Comparison of ENCODE assay signal across 8 mouse cellular contexts in genomic region chr13:47193326-47194153, GRCm38 (mm10).
DNase-seq lines count a peak whose midpoint lies in the region; ATAC-seq and TF ChIP-seq lines count a peak whose summit lies in the region.

No protein-coding gene starts in this region.

- TF ChIP-seq CTCF in lung, postnatal 0 days (IDR thresholded peaks at IDR 0.05) = 0 out of 2 replicates have a peak, but pooled peaks have one; percentile 7

- H3K27me3 ChIP-seq in hindbrain, embryonic 11.5 days (ENCODE audit: control insufficient read depth, insufficient read depth, low read length) = peaks cover 9% of the 10 kb centered on the region
- no peaks in the 10 kb centered on the region for H3K27me3 ChIP-seq in lung, postnatal 0 days (replicated peaks; ENCODE audit: insufficient read depth, low read length)

- 9% methylated on average over 32 of the region's 32 CpGs for WGBS in hindbrain, embryonic 11.5 days
- 2% methylated on average over 32 of the region's 32 CpGs for WGBS in lung, postnatal 0 days

- DNase-seq in ES-E14 (ENCODE audit: low read depth, low spot score) = peak; percentile 36
- DNase-seq in cerebellum, adult 8-10 months = peak; percentile 76
- DNase-seq in frontal cortex, postnatal 10 days (ENCODE audit: low spot score in 2 of 2) = peak; percentile 29 to 61
- peak; percentile 63 for DNase-seq in hindbrain, embryonic 11.5 days (ENCODE audit: low spot score)
- DNase-seq in layer of hippocampus, postnatal 25 days (ENCODE audit: extremely low spot score in 1 of 2, low spot score in 1 of 2) = peak; percentile 27 to 36
- DNase-seq in lung, postnatal 0 days (ENCODE audit: low spot score) = peak; percentile 91
- peak; percentile 45 for DNase-seq in ovary, postnatal 14 days (ENCODE audit: low spot score)
- DNase-seq in thymus, postnatal 36 days = peak; percentile 8

- in situ Hi-C loops in ES-E14 (cut with MboI; ENCODE audit: low sequenced_read_pairs in 2 of 2, unreplicated experiment in 2 of 2) = no loop called here

- no peaks in the 10 kb centered on the region for H3K36me3 ChIP-seq in ES-E14 (ENCODE audit: control insufficient read depth, insufficient read depth, low read length, poor library complexity, severe bottlenecking)
- no peaks in the 10 kb centered on the region for H3K36me3 ChIP-seq in hindbrain, embryonic 11.5 days (ENCODE audit: control insufficient read depth, insufficient read depth, low read length)
- no peaks in the 10 kb centered on the region for H3K36me3 ChIP-seq in lung, postnatal 0 days (ENCODE audit: insufficient read depth, low read length)

- no peaks in the 10 kb centered on the region for H3K9me3 ChIP-seq in ES-E14 (ENCODE audit: control insufficient read depth, insufficient read depth, low read depth, low read length)
- H3K9me3 ChIP-seq in hindbrain, embryonic 11.5 days (ENCODE audit: control insufficient read depth, low read length) = no peaks in the 10 kb centered on the region
- H3K9me3 ChIP-seq in lung, postnatal 0 days (ENCODE audit: low read length) = no peaks in the 10 kb centered on the region

- TF ChIP-seq EP300 in lung, postnatal 0 days (IDR thresholded peaks at IDR 0.05) = peak; percentile 32; the same call in 1 of the 2 replicates

- peaks cover 0 to 2% of the 10 kb centered on the region in 2 experiments; a peak in 2 of 4 replicates for H3K4me1 ChIP-seq in ES-E14 (ENCODE audit: control insufficient read depth in 2 of 2, insufficient read depth in 2 of 2, low read length in 2 of 2, poor library complexity in 1 of 2)
- no peaks in the 10 kb centered on the region for H3K4me1 ChIP-seq in hindbrain, embryonic 11.5 days (replicated peaks; ENCODE audit: control insufficient read depth, insufficient read depth, low read length)
- peaks cover 3% of the 10 kb centered on the region; the same call in 1 of the 2 replicates for H3K4me1 ChIP-seq in lung, postnatal 0 days (ENCODE audit: insufficient read depth, low read depth, low read length)

- H3K4me2 ChIP-seq in hindbrain, embryonic 11.5 days (replicated peaks; ENCODE audit: low read depth, low read length) = peak overlapping the region; percentile 76
- peak overlapping the region; percentile 62 for H3K4me2 ChIP-seq in lung, postnatal 0 days (replicated peaks; ENCODE audit: low read depth, low read length)

- no peak for ATAC-seq in hindbrain, embryonic 11.5 days (ENCODE audit: low FRiP score)
- peak; percentile 91 for ATAC-seq in lung, postnatal 0 days

- no peak overlapping the region for H3K27ac ChIP-seq in ES-E14 (ENCODE audit: insufficient read depth, low read depth, low read length, poor library complexity, severe bottlenecking)
- H3K27ac ChIP-seq in hindbrain, embryonic 11.5 days (ENCODE audit: low read depth, low read length) = no peak overlapping the region
- H3K27ac ChIP-seq in lung, postnatal 0 days (ENCODE audit: low read length) = peak overlapping the region; percentile 82

- peak overlapping the region; percentile 20 for H3K9ac ChIP-seq in ES-E14 (ENCODE audit: insufficient read depth, low read depth, low read length, poor library complexity, severe bottlenecking)
- peak overlapping the region; percentile 57 for H3K9ac ChIP-seq in hindbrain, embryonic 11.5 days (ENCODE audit: low read depth, low read length)
- no peak overlapping the region for H3K9ac ChIP-seq in lung, postnatal 0 days (replicated peaks; ENCODE audit: low read depth)

- peak overlapping the region; percentile 56 to 64 for H3K4me3 ChIP-seq in ES-E14 (ENCODE audit: insufficient read depth in 1 of 2, low read depth in 1 of 2, low read length in 2 of 2, poor library complexity in 1 of 2, severe bottlenecking in 1 of 2)
- H3K4me3 ChIP-seq in hindbrain, embryonic 11.5 days (ENCODE audit: low read depth, low read length) = peak overlapping the region; percentile 41
- H3K4me3 ChIP-seq in lung, postnatal 0 days (ENCODE audit: low read depth, low read length) = peak overlapping the region; percentile 46

TF ChIP-seq in ES-E14, 5 proteins besides CTCF, POLR2A, EP300 and RAD21:
- TF ChIP-seq ZC3H11A (IDR thresholded peaks at IDR 0.05; ENCODE audit: borderline replicate concordance, low read depth, low read length) = no peak
- no peak for TF ChIP-seq HCFC1 (IDR thresholded peaks at IDR 0.05; ENCODE audit: borderline replicate concordance, insufficient read depth, low read length)
- TF ChIP-seq CHD2 (IDR thresholded peaks at IDR 0.05; ENCODE audit: low read depth, low read length) = no peak
- TF ChIP-seq MAFK (IDR thresholded peaks at IDR 0.05; ENCODE audit: insufficient read depth, low read depth, low read length) = no peak
- TF ChIP-seq ZNF384 (IDR thresholded peaks at IDR 0.05; ENCODE audit: low read depth, low read length) = no peak

Comparison
In these comparisons a context has a peak if more than half of its experiments do, and no peak if none do; other contexts are left out.
1. DNase-seq: peak in every context shown above with its lines; median percentile 91 in lung, postnatal 0 days; 76 in cerebellum, adult 8-10 months; 63 in hindbrain, embryonic 11.5 days; 45 in frontal cortex, postnatal 10 days; 45 in ovary, postnatal 14 days; 36 in ES-E14; 32 in layer of hippocampus, postnatal 25 days; 8 in thymus, postnatal 36 days.